Mouse (Mus musculus): ENCODE results near the gene Slit3.

GRCm38 (mm10) chr11:35119360-35119759 lies 1.7 kb upstream of the Slit3 start:
- TF ChIP-seq CTCF (conservative IDR thresholded peaks at IDR 0.05; ENCODE audit: low read length) (peak; percentile 72), NANOG (IDR thresholded peaks at IDR 0.05; ENCODE audit: borderline replicate concordance, low read length) (no peak)

Data from E14TG2a.4 (cell line).